Mouse (Mus musculus) thymus, adult 2 months (tissue): ENCODE data around the gene Abhd6.

Experiments used
- CTCF ChIP-seq: fragments of 200-500 bp; IDR thresholded peaks from 2 replicates; pipeline ENCODE4 v1.5.1; 2012; ENCODE audit warnings: mild to moderate bottlenecking, control low read depth, low read length, moderate library complexity, borderline replicate concordance; ENCODE audit not compliant: control insufficient read depth, poor library complexity, insufficient read depth; ENCODE audit errors: extremely low read depth
- POLR2A ChIP-seq: fragments of 200-500 bp; IDR thresholded peaks from 2 replicates; pipeline ENCODE4 v1.6.1; 2012; ENCODE audit warnings: mild to moderate bottlenecking, low read length, control low read depth, moderate library complexity; ENCODE audit not compliant: control insufficient read depth, poor library complexity, insufficient read depth; ENCODE audit errors: extremely low read depth

- TF ChIP-seq CTCF (no peak), POLR2A (no peak)
Measured at GRCm38 (mm10) chr14:8042577-8042976, 39.9 kb downstream of the Abhd6 start.
